21 mouse cellular contexts compared by ENCODE assay signal in the genomic region with DNA sequence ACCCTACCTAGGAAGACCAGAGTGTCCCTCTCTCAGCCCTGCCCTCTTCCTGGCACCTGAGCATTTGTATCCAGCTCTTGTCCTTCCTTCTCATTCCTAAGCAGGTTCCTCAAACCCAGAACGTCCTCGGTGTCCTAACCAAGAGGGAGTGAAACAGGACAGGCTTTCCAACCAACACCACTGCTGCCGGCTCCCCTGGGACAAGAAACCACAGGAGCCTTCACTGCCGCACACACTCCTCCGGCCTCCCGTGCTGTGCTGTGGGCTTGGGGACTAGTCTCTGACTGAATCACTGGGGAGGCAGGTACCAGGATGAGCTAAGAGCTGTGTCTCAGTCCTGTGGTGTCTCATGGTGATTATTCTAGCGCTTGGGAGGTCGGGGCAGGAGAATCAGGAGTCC. TPM values are rescaled to one million over a fixed set of nuclear protein-coding genes. Genes with fewer than 3 reads are reported as not detected.
A peak's percentile ranks its signal among the peaks of the same experiment; 100 is the strongest.
DNase-seq lines count a peak whose midpoint lies in the region; TF ChIP-seq lines count a peak whose summit lies in the region.
"Had no signal": no experiment of that assay in that cellular context is flagged by ENCODE, and none has a peak within 500 bp of the region (broad histone marks: within the 10 kb centered on the region; RNA-seq: fewer than 3 reads in every experiment).

No protein-coding gene starts in this region.

- peak; percentile 8 for DNase-seq in gastrocnemius, adult 2 months
- no peak for DNase-seq in gastrocnemius, postnatal 14 days
- peak; percentile 3 for DNase-seq in heart, postnatal 4 days
- DNase-seq in heart, adult 9 months (ENCODE audit: low spot score in 2 of 2) = no peak
- peak; percentile 6 for DNase-seq in thymus, postnatal 4 days
- DNase-seq in thymus, adult 2 months = no peak
- DNase-seq in embryonic facial prominence, embryonic 10.5 days (ENCODE audit: low spot score) = no peak
- no peak for DNase-seq in layer of hippocampus, adult 9-10 months (ENCODE audit: low spot score)
- DNase-seq: adrenal gland, postnatal 14 days; cerebellum, adult 11-12 months; cerebellum, adult 9-10 months; cerebellum, postnatal 25 days; forebrain, postnatal 0 days; heart, adult 18-20 months; heart, postnatal 14 days had no signal

- no peak overlapping the region for H3K4me3 ChIP-seq in gastrocnemius, adult 2 months
- H3K4me3 ChIP-seq in thymus, adult 2 months (ENCODE audit: control insufficient read depth, insufficient read depth, low read length) = no peak overlapping the region
- no peak overlapping the region for H3K4me3 ChIP-seq in embryonic facial prominence, embryonic 10.5 days
- H3K4me3 ChIP-seq: embryonic facial prominence, embryonic 13.5 days; forebrain, embryonic 12.5 days; heart, embryonic 15.5 days; hindbrain, embryonic 15.5 days had no signal

- no peak for TF ChIP-seq POLR2A in thymus, adult 2 months (IDR thresholded peaks at IDR 0.05; ENCODE audit: control insufficient read depth, extremely low read depth, insufficient read depth, low read length, poor library complexity)

- WGBS in thymus, adult 2 months = 81% methylated on average over 8 of the region's 8 CpGs
- WGBS in embryonic facial prominence, embryonic 10.5 days = 78% methylated on average over 8 of the region's 8 CpGs

- no peaks in the 10 kb centered on the region for H3K27me3 ChIP-seq in thymus, adult 2 months (ENCODE audit: control insufficient read depth, insufficient read depth, low read length)
- H3K27me3 ChIP-seq in embryonic facial prominence, embryonic 10.5 days (replicated peaks; ENCODE audit: low read depth, poor library complexity, severe bottlenecking) = no peaks in the 10 kb centered on the region; the same call in 1 of the 2 replicates
- H3K27me3 ChIP-seq: embryonic facial prominence, embryonic 13.5 days; forebrain, embryonic 12.5 days; heart, embryonic 15.5 days; hindbrain, embryonic 15.5 days; Patski had no signal

- H3K9me3 ChIP-seq in embryonic facial prominence, embryonic 10.5 days = no peaks in the 10 kb centered on the region
- H3K9me3 ChIP-seq: embryonic facial prominence, embryonic 13.5 days; forebrain, embryonic 12.5 days; heart, embryonic 15.5 days; hindbrain, embryonic 15.5 days had no signal

- no peak for TF ChIP-seq CTCF in gastrocnemius, adult 2 months (IDR thresholded peaks at IDR 0.05)
- TF ChIP-seq CTCF in thymus, adult 2 months (IDR thresholded peaks at IDR 0.05; ENCODE audit: borderline replicate concordance, control insufficient read depth, extremely low read depth, insufficient read depth, low read length, poor library complexity) = no peak

- H3K4me1 ChIP-seq in thymus, adult 2 months (replicated peaks; ENCODE audit: control insufficient read depth, insufficient read depth, low read length) = no peaks in the 10 kb centered on the region
- H3K4me1 ChIP-seq in embryonic facial prominence, embryonic 10.5 days = peaks cover 50% of the 10 kb centered on the region
- H3K4me1 ChIP-seq: forebrain, embryonic 12.5 days had no signal

- intact Hi-C loops in gastrocnemius, adult 2 months (cut with DNase I) = loop anchor here (10.0 kb wide), 1 partner anchor 285 kb away; no protein-coding TSS in a partner anchor
- intact Hi-C loops in gastrocnemius, postnatal 14 days (cut with DNase I; ENCODE audit: low total_unique reads) = no loop called here

- no peak overlapping the region for H3K27ac ChIP-seq in gastrocnemius, adult 2 months
- no peak overlapping the region for H3K27ac ChIP-seq in thymus, adult 2 months (ENCODE audit: control insufficient read depth, insufficient read depth, low read length)
- 0 out of 2 replicates have a peak overlapping the region, but pooled peaks have one; percentile 48 for H3K27ac ChIP-seq in embryonic facial prominence, embryonic 10.5 days (replicated peaks)
- H3K27ac ChIP-seq: embryonic facial prominence, embryonic 13.5 days; forebrain, embryonic 12.5 days; heart, embryonic 15.5 days; hindbrain, embryonic 15.5 days had no signal

- H3K36me3 ChIP-seq in thymus, adult 2 months (ENCODE audit: control insufficient read depth, insufficient read depth, low read length) = no peaks in the 10 kb centered on the region
- H3K36me3 ChIP-seq in embryonic facial prominence, embryonic 10.5 days (replicated peaks) = no peaks in the 10 kb centered on the region
- H3K36me3 ChIP-seq: embryonic facial prominence, embryonic 13.5 days; forebrain, embryonic 12.5 days; heart, embryonic 15.5 days; hindbrain, embryonic 15.5 days had no signal

RNA-seq across cellular contexts. Expression of a gene that starts 14.1 kb away (rescaled TPM):
- total RNA-seq in gastrocnemius, adult 2 months (2021) = 100 to 1,000 TPM in 1 of 2 experiments, 10 to 100 TPM in 1; 70.1 to 115 TPM
- total RNA-seq in gastrocnemius, postnatal 14 days (2021) = 100 to 1,000 TPM; 119 to 133 TPM
- total RNA-seq in heart, postnatal 4 days (2021) = 100 to 1,000 TPM; 206 to 223 TPM
- polyA plus RNA-seq in thymus, adult 2 months (2012; rRNA removed) = 72.6 and 78.8 TPM in 2 replicates
- polyA plus RNA-seq in embryonic facial prominence, embryonic 10.5 days (2016; fragmentation: Nextera tagmentation; extraction: Ambion mirVana) = 40.0 and 46.9 TPM in 2 replicates

RNA-seq across cellular contexts. Expression of a gene that starts 27.4 kb away (rescaled TPM):
- total RNA-seq in gastrocnemius, adult 2 months (2021) = 1 to 10 TPM; 1.0 to 1.1 TPM
- 1 to 10 TPM; 1.3 TPM for total RNA-seq in gastrocnemius, postnatal 14 days (2021)
- total RNA-seq in heart, postnatal 4 days (2021) = 1 to 10 TPM; 1.9 to 2.5 TPM
- 0.26 and 0.32 TPM in 2 replicates for polyA plus RNA-seq in thymus, adult 2 months (2012; rRNA removed)
- polyA plus RNA-seq in embryonic facial prominence, embryonic 10.5 days (2016; fragmentation: Nextera tagmentation; extraction: Ambion mirVana) = 0.13 and 0.56 TPM in 2 replicates

RNA-seq across cellular contexts. Expression of a gene that starts 32.2 kb away (rescaled TPM):
- 10 to 100 TPM; 12.0 to 17.0 TPM for total RNA-seq in gastrocnemius, adult 2 months (2021)
- total RNA-seq in gastrocnemius, postnatal 14 days (2021) = 10 to 100 TPM; 11.0 to 11.9 TPM
- total RNA-seq in heart, postnatal 4 days (2021) = 10 to 100 TPM; 20.2 to 24.4 TPM
- 450 and 565 TPM in 2 replicates for polyA plus RNA-seq in thymus, adult 2 months (2012; rRNA removed)
- polyA plus RNA-seq in embryonic facial prominence, embryonic 10.5 days (2016; fragmentation: Nextera tagmentation; extraction: Ambion mirVana) = 0.86 and 0.88 TPM in 2 replicates

RNA-seq across cellular contexts. Expression of a gene that starts 49.2 kb away (rescaled TPM):
- total RNA-seq in gastrocnemius, adult 2 months (2021) = 10 to 100 TPM; 10.7 to 11.6 TPM
- total RNA-seq in gastrocnemius, postnatal 14 days (2021) = 10 to 100 TPM; 11.0 to 11.7 TPM
- 10 to 100 TPM; 19.6 to 20.2 TPM for total RNA-seq in heart, postnatal 4 days (2021)
- polyA plus RNA-seq in thymus, adult 2 months (2012; rRNA removed) = 100 and 105 TPM in 2 replicates
- 20.2 and 20.8 TPM in 2 replicates for polyA plus RNA-seq in embryonic facial prominence, embryonic 10.5 days (2016; fragmentation: Nextera tagmentation; extraction: Ambion mirVana)

RNA-seq across cellular contexts. Expression of a gene that starts 58.3 kb away (rescaled TPM):
- 10 to 100 TPM in 1 of 2 experiments, 1 to 10 TPM in 1; 7.9 to 12.6 TPM for total RNA-seq in gastrocnemius, adult 2 months (2021)
- 10 to 100 TPM; 26.4 to 30.2 TPM for total RNA-seq in gastrocnemius, postnatal 14 days (2021)
- 10 to 100 TPM; 21.2 to 25.1 TPM for total RNA-seq in heart, postnatal 4 days (2021)
- 8.4 and 10.6 TPM in 2 replicates for polyA plus RNA-seq in thymus, adult 2 months (2012; rRNA removed)
- polyA plus RNA-seq in embryonic facial prominence, embryonic 10.5 days (2016; fragmentation: Nextera tagmentation; extraction: Ambion mirVana) = 2.6 and 3.4 TPM in 2 replicates
- polyA plus RNA-seq: activated CD4-positive, CD25-positive, alpha-beta regulatory T cell, adult 4 months had no signal

Comparison
In these comparisons a context has a peak if more than half of its experiments do, and no peak if none do; other contexts are left out.
1. DNase-seq: peak in gastrocnemius, adult 2 months (single experiment), heart, postnatal 4 days (single experiment) and thymus, postnatal 4 days (single experiment); none in gastrocnemius, postnatal 14 days (single experiment), heart, adult 9 months (0 of 2), thymus, adult 2 months (single experiment), embryonic facial prominence, embryonic 10.5 days (single experiment) and layer of hippocampus, adult 9-10 months (single experiment).